Mouse (Mus musculus) kidney, postnatal 14 days (tissue): ENCODE measurements at regions not wholly inside any gene's neighbourhood (a gene's known extent, or its start where the extent isn't known, plus 50 kb on each side); places are given as distances from the start of the nearest gene placed in this dataset.

Experiments
- DNase-seq: peaks from one replicate; pipeline ENCODE4 v3.0.0; 2022; ENCODE audit warnings: mixed read lengths

GRCm38 (mm10) chr16:23672375-23672774, 151.8 kb upstream of the Masp1 start:
- DNase-seq: no peak

- no peak for DNase-seq
Observed at GRCm38 (mm10) chr16:23670161-23670560, 149.5 kb upstream of the Masp1 start.

DNA sequence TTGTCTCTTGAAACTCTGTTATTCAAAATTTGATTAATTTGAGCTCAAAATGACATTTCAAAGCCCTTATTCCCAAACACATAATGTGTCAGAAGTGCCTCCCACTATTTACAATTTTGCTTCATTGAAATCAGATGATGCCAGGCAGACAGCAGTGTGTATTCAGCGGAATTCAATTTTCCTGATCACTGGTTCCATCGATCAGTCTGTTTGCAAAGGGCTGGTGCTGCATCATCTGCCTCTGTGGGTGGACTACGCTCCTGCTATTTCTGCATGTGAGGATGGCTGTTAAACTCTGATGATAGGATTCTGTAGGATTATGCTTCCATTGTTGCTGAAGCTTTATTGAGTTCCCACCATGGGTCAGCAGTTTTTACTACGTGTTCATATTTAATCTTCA, 149.0 kb upstream of the Masp1 start:
- DNase-seq: no peak
